Mouse (Mus musculus): ENCODE measurements around the gene Gm47969. TPM values are rescaled to one million over a fixed set of nuclear protein-coding genes. Genes with fewer than 3 reads are reported as not detected.

Gm47969 gene
- polyA plus RNA-seq, 1 experiment from 2014 or later = not detected

GRCm38 (mm10) chr1:83038109-83038672, 6.5 kb upstream of the Gm47969 start, which contains the start of gene Slc19a3:
Gene Slc19a3 (minus strand): TSS chr1:83038448.
- peaks cover 9% of the 10 kb centered on the region; the same call in 1 of the 2 replicates for H3K4me1 ChIP-seq (replicated peaks)
- WGBS = under 1% methylated on average over 25 of the region's 25 CpGs

GRCm38 (mm10) chr1:83039080-83039479, 5.7 kb upstream of the Gm47969 start:
- no peaks in the 10 kb centered on the region for H3K27me3 ChIP-seq
- no peak overlapping the region for H3K4me2 ChIP-seq
- no peak overlapping the region for H3K4me3 ChIP-seq
- WGBS = 79% methylated on average over 4 of the region's 4 CpGs
- H3K9ac ChIP-seq = no peak overlapping the region
- peaks cover 9% of the 10 kb centered on the region; the same call in 1 of the 2 replicates for H3K4me1 ChIP-seq (replicated peaks)
- no peak for ATAC-seq (ENCODE audit: low FRiP score)
- H3K36me3 ChIP-seq = no peaks in the 10 kb centered on the region
- no peaks in the 10 kb centered on the region for H3K9me3 ChIP-seq
- H3K27ac ChIP-seq = no peak overlapping the region

More at GRCm38 (mm10) chr1:83038109-83038672, 6.5 kb upstream of the Gm47969 start, which contains the start of gene Slc19a3:
- peak within 1 kb of the TSS; percentile 18; the same call in 1 of the 2 replicates for H3K27ac ChIP-seq
- peak within 1 kb of the TSS; percentile 68 for H3K9ac ChIP-seq
- no peaks in the 10 kb centered on the region for H3K9me3 ChIP-seq
- peak; percentile 96 for ATAC-seq (ENCODE audit: low FRiP score)
- H3K27me3 ChIP-seq = no peaks in the 10 kb centered on the region
- no peaks in the 10 kb centered on the region for H3K36me3 ChIP-seq
- peak within 1 kb of the TSS; percentile 75 for H3K4me2 ChIP-seq
- H3K4me3 ChIP-seq = peak within 1 kb of the TSS; percentile 52

- Histone ChIP-seq H3K9ac (no peak within 1 kb of the TSS), H3K9me3 (no peaks in the 10 kb centered on the region), H3K4me3 (no peak within 1 kb of the TSS), H3K4me1 (replicated peaks) (peaks cover 9% of the 10 kb centered on the region; the same call in 1 of the 2 replicates), H3K27me3 (no peaks in the 10 kb centered on the region), H3K36me3 (no peaks in the 10 kb centered on the region), H3K4me2 (no peak within 1 kb of the TSS), H3K27ac (no peak within 1 kb of the TSS)
- ATAC-seq (ENCODE audit: low FRiP score) = no peak
- WGBS = 94% methylated on average over 2 of the region's 2 CpGs
Measured at GRCm38 (mm10) chr1:83042380-83042779, 2.4 kb upstream of the Gm47969 start, which contains the start of gene Krtap28-10. Gene Krtap28-10 (minus strand): TSS chr1:83042480.

- Histone ChIP-seq H3K4me3 (no peak overlapping the region), H3K27me3 (no peaks in the 10 kb centered on the region), H3K4me2 (no peak overlapping the region), H3K9ac (no peak overlapping the region), H3K9me3 (no peaks in the 10 kb centered on the region), H3K4me1 (replicated peaks) (no peaks in the 10 kb centered on the region), H3K27ac (no peak overlapping the region), H3K36me3 (no peaks in the 10 kb centered on the region)
- WGBS = 54% methylated on average over 1 of the region's 1 CpGs
- no peak for ATAC-seq (ENCODE audit: low FRiP score)
Measured at GRCm38 (mm10) chr1:83058481-83058880, 13.7 kb downstream of the Gm47969 start.

GRCm38 (mm10) chr1:83059278-83059677, 14.5 kb downstream of the Gm47969 start, which contains the start of gene A030005K14Rik:
Gene A030005K14Rik (minus strand): TSS chr1:83059378.
- Histone ChIP-seq H3K9ac (no peak within 1 kb of the TSS), H3K4me3 (no peak within 1 kb of the TSS), H3K4me1 (replicated peaks) (no peaks in the 10 kb centered on the region), H3K27me3 (no peaks in the 10 kb centered on the region), H3K4me2 (no peak within 1 kb of the TSS), H3K36me3 (no peaks in the 10 kb centered on the region), H3K9me3 (no peaks in the 10 kb centered on the region), H3K27ac (no peak within 1 kb of the TSS)
- WGBS = 90% methylated on average over 9 of the region's 9 CpGs
- ATAC-seq (ENCODE audit: low FRiP score) = no peak

GRCm38 (mm10) chr1:83060643-83061042, 15.9 kb downstream of the Gm47969 start, which contains the start of gene Krtap28-13:
Gene Krtap28-13 (plus strand): TSS chr1:83060930.
- Histone ChIP-seq H3K9ac (no peak within 1 kb of the TSS), H3K4me1 (replicated peaks) (no peaks in the 10 kb centered on the region), H3K27me3 (no peaks in the 10 kb centered on the region), H3K27ac (no peak within 1 kb of the TSS), H3K4me3 (no peak within 1 kb of the TSS), H3K36me3 (no peaks in the 10 kb centered on the region), H3K4me2 (no peak within 1 kb of the TSS), H3K9me3 (no peaks in the 10 kb centered on the region)
- no peak for ATAC-seq (ENCODE audit: low FRiP score)
- 83% methylated on average over 3 of the region's 4 CpGs for WGBS

GRCm38 (mm10) chr1:83064851-83065250, 20.1 kb downstream of the Gm47969 start:
- Histone ChIP-seq H3K4me1 (replicated peaks) (no peaks in the 10 kb centered on the region), H3K9ac (no peak overlapping the region), H3K27me3 (no peaks in the 10 kb centered on the region), H3K4me3 (no peak overlapping the region), H3K9me3 (no peaks in the 10 kb centered on the region), H3K4me2 (no peak overlapping the region), H3K36me3 (no peaks in the 10 kb centered on the region), H3K27ac (no peak overlapping the region)
- no peak for ATAC-seq (ENCODE audit: low FRiP score)
- 34% methylated on average over 3 of the region's 3 CpGs for WGBS

- Histone ChIP-seq H3K9ac (no peak overlapping the region), H3K36me3 (no peaks in the 10 kb centered on the region), H3K9me3 (no peaks in the 10 kb centered on the region), H3K4me1 (replicated peaks) (no peaks in the 10 kb centered on the region), H3K4me3 (no peak overlapping the region), H3K4me2 (no peak overlapping the region), H3K27ac (no peak overlapping the region), H3K27me3 (no peaks in the 10 kb centered on the region)
- 91% methylated on average over 4 of the region's 4 CpGs for WGBS
- ATAC-seq (ENCODE audit: low FRiP score) = no peak
Measured at GRCm38 (mm10) chr1:83066577-83066976, 21.8 kb downstream of the Gm47969 start.

- H3K4me3 ChIP-seq = no peak overlapping the region
- no peak overlapping the region for H3K27ac ChIP-seq
- ATAC-seq (ENCODE audit: low FRiP score) = no peak
- no peaks in the 10 kb centered on the region for H3K9me3 ChIP-seq
- no peaks in the 10 kb centered on the region for H3K36me3 ChIP-seq
- H3K27me3 ChIP-seq = no peaks in the 10 kb centered on the region
- no peak overlapping the region for H3K9ac ChIP-seq
- WGBS = 90% methylated on average over 10 of the region's 10 CpGs
- H3K4me2 ChIP-seq = no peak overlapping the region
- H3K4me1 ChIP-seq (replicated peaks) = no peaks in the 10 kb centered on the region
Measured at GRCm38 (mm10) chr1:83067205-83067604, 22.5 kb downstream of the Gm47969 start.

- 40% methylated on average over 15 of the region's 15 CpGs for whole genome bisulfite sequencing
- Histone ChIP-seq H3K27me3 (no peaks in the 10 kb centered on the region), H3K9me3 (no peaks in the 10 kb centered on the region), H3K36me3 (no peaks in the 10 kb centered on the region), H3K4me2 (peak overlapping the region; percentile 46), H3K4me3 (peak overlapping the region; percentile 23), H3K9ac (no peak overlapping the region), H3K4me1 (replicated peaks) (0 out of 2 replicates have a peak, but pooled peaks cover 4% of the 10 kb centered on the region), H3K27ac (no peak overlapping the region)
- peak; percentile 19 for ATAC-seq (ENCODE audit: low FRiP score)
Measured at GRCm38 (mm10) chr1:83075526-83076189, 30.9 kb downstream of the Gm47969 start.

- peak; percentile 97 for ATAC-seq (ENCODE audit: low FRiP score)
- 46% methylated on average over 11 of the region's 11 CpGs for WGBS
- Histone ChIP-seq H3K27me3 (no peaks in the 10 kb centered on the region), H3K9me3 (no peaks in the 10 kb centered on the region), H3K4me1 (replicated peaks) (0 out of 2 replicates have a peak, but pooled peaks cover 4% of the 10 kb centered on the region), H3K9ac (no peak overlapping the region), H3K4me3 (peak overlapping the region; percentile 23), H3K36me3 (no peaks in the 10 kb centered on the region), H3K27ac (no peak overlapping the region), H3K4me2 (peak overlapping the region; percentile 46)
Measured at GRCm38 (mm10) chr1:83076190-83076917, 31.6 kb downstream of the Gm47969 start.

- H3K4me2 ChIP-seq = no peak overlapping the region
- no peak overlapping the region for H3K27ac ChIP-seq
- no peak overlapping the region for H3K4me3 ChIP-seq
- no peaks in the 10 kb centered on the region for H3K36me3 ChIP-seq
- H3K4me1 ChIP-seq (replicated peaks) = 0 out of 2 replicates have a peak, but pooled peaks cover 4% of the 10 kb centered on the region
- ATAC-seq (ENCODE audit: low FRiP score) = no peak
- H3K9me3 ChIP-seq = no peaks in the 10 kb centered on the region
- no peak overlapping the region for H3K9ac ChIP-seq
- 77% methylated on average over 6 of the region's 6 CpGs for WGBS
- H3K27me3 ChIP-seq = no peaks in the 10 kb centered on the region
Measured at GRCm38 (mm10) chr1:83077016-83077415, 32.3 kb downstream of the Gm47969 start.
